Mouse (Mus musculus) Patski (cell line): ENCODE data around the gene Mib2. TPM values are rescaled to one million over a fixed set of nuclear protein-coding genes. Genes with fewer than 3 reads are reported as not detected.

Source experiments
- ATAC-seq: fragments of 100-300 bp; one replicate; pipeline ENCODE4 v1.8.0; 2021
- CTCF ChIA-PET: fragments of 350-600 bp; sonication (Branson Sonifier 250); formaldehyde crosslinking; loops from one replicate; lab custom pipeline; 2022; ENCODE audit warnings: inconsistent platforms; lab: Charles Lee
- POLR2A ChIA-PET: fragments of 350-600 bp; sonication (Branson Sonifier 250); formaldehyde crosslinking; loops from one replicate; lab custom pipeline; 2022; ENCODE audit warnings: antibody characterized with exemption, inconsistent platforms; lab: Charles Lee
- DNase-seq: peaks from one replicate; pipeline ENCODE4 v3.0.0-alpha.2; 2011; ENCODE audit warnings: low read depth, low spot score
- H3K27me3 ChIP-seq: fragments of 371-371 bp; one replicate; pipeline ENCODE4 v1.5.1; 2021
- CTCF ChIP-seq: fragments of 100-300 bp; IDR thresholded peaks from one replicate; pipeline ENCODE4 v1.5.1; 2021
- in situ Hi-C: fragments of 300-500 bp; cut with MboI; formaldehyde crosslinking; loops from 3 replicates; pipeline ENCODE4 v1.11.1; 2018; ENCODE audit warnings: low pct_unique_long_range_greater_than_20kb, mixed read lengths
- polyA plus RNA-seq: library from polyadenylated mRNA; unstranded; gene quantifications from one replicate; pipeline ENCODE4 v1.2.3, GENCODE M21; 2021

The Mib2 gene
- polyA plus RNA-seq, 1 experiment from 2014 or later: 39.5 TPM

GRCm38 (mm10) chr4:155618321-155618720, 50.7 kb downstream of the Mib2 start:
- no peak for TF ChIP-seq CTCF
- ATAC-seq (no peak), DNase-seq (no peak)
- in situ Hi-C loops: no loop called here
- CTCF ChIA-PET: no interaction called here
- POLR2A ChIA-PET: interaction anchor here (0.6 kb wide), 1 partner anchor 71 kb away, joined by 5 read pairs; no protein-coding TSS in a partner anchor
- H3K27me3 ChIP-seq: no peaks in the 10 kb centered on the region

- no peak for TF ChIP-seq CTCF
- DNase-seq (no peak), ATAC-seq (no peak)
- in situ Hi-C loops: no loop called here
- ChIA-PET POLR2A (no interaction called here), CTCF (interaction anchor here (1.3 kb wide), 1 partner anchor 23 kb away, joined by 3 read pairs; no protein-coding TSS in a partner anchor)
- H3K27me3 ChIP-seq: no peaks in the 10 kb centered on the region
These were observed 55.7 kb downstream of the Mib2 start for GRCm38 (mm10) chr4:155613264-155613663.

- H3K27me3 ChIP-seq: no peaks in the 10 kb centered on the region
- ATAC-seq (no peak), DNase-seq (no peak)
- in situ Hi-C loops: no loop called here
- ChIA-PET POLR2A (no interaction called here), CTCF (interaction anchor here (1.3 kb wide), 1 partner anchor 22 kb away, joined by 3 read pairs; no protein-coding TSS in a partner anchor)
- no peak for TF ChIP-seq CTCF
These were observed 57.1 kb downstream of the Mib2 start for GRCm38 (mm10) chr4:155611860-155612259.

- in situ Hi-C loops: no loop called here
- H3K27me3 ChIP-seq: no peaks in the 10 kb centered on the region
- ATAC-seq (no peak), DNase-seq (no peak)
- CTCF ChIA-PET: interaction anchor here (1.0 kb wide), 1 partner anchor 14 kb away, joined by 3 read pairs; no protein-coding TSS in a partner anchor
- POLR2A ChIA-PET: interaction anchor here (0.7 kb wide), 1 partner anchor 13 kb away, joined by 4 read pairs; no protein-coding TSS in a partner anchor
- TF ChIP-seq CTCF: no peak
These were observed 62.2 kb downstream of the Mib2 start for GRCm38 (mm10) chr4:155606825-155607224.

- in situ Hi-C loops: no loop called here
- TF ChIP-seq CTCF: no peak
- ChIA-PET CTCF (no interaction called here), POLR2A (no interaction called here)
- no peak for ATAC-seq
- DNase-seq: no peak
- no peaks in the 10 kb centered on the region for H3K27me3 ChIP-seq
These were observed 63.9 kb downstream of the Mib2 start for GRCm38 (mm10) chr4:155605132-155605531.

Other genes starting within 250 kb of the Mib2 start
- 0.41 TPM for gene Tmem52, start 200.1 kb downstream of the Mib2 start, polyA plus RNA-seq
- gene Gnb1, start 177.8 kb downstream of the Mib2 start, polyA plus RNA-seq: 287 TPM
- 87.0 TPM for gene Nadk, start 106.8 kb downstream of the Mib2 start, polyA plus RNA-seq
- 4.0 TPM for gene Slc35e2, start 67.8 kb downstream of the Mib2 start, polyA plus RNA-seq
- 57.8 TPM for gene Cdk11b, start 44.3 kb downstream of the Mib2 start, polyA plus RNA-seq
- gene Gm10563, start 23.8 kb downstream of the Mib2 start, polyA plus RNA-seq: not detected
- gene Mmp23, start 15.8 kb downstream of the Mib2 start, polyA plus RNA-seq: 4.1 TPM
- gene Fndc10, start 25.1 kb upstream of the Mib2 start, polyA plus RNA-seq: 7.3 TPM
- gene Ssu72, start 35.6 kb upstream of the Mib2 start, polyA plus RNA-seq: 81.8 TPM
- gene Tmem240, start 65.6 kb upstream of the Mib2 start, polyA plus RNA-seq: 1.4 TPM
- gene Atad3a, start 91.9 kb upstream of the Mib2 start, polyA plus RNA-seq: 53.3 TPM
- 0.47 TPM for gene Vwa1, start 105.5 kb upstream of the Mib2 start, polyA plus RNA-seq
- gene Tmem88b, start 116.7 kb upstream of the Mib2 start, polyA plus RNA-seq: 0.05 TPM
- not detected for gene Ankrd65, start 121.2 kb upstream of the Mib2 start, polyA plus RNA-seq
- 124 TPM for gene Mrpl20, start 133.7 kb upstream of the Mib2 start, polyA plus RNA-seq
- 55.5 TPM for gene Ccnl2, start 143.3 kb upstream of the Mib2 start, polyA plus RNA-seq
- 127 TPM for gene Aurkaip1, start 162.1 kb upstream of the Mib2 start, polyA plus RNA-seq
- 15.4 TPM for gene Mxra8, start 170.5 kb upstream of the Mib2 start, polyA plus RNA-seq
- 83.6 TPM for gene Dvl1, start 178.2 kb upstream of the Mib2 start, polyA plus RNA-seq
- gene Tas1r3, start 194.2 kb upstream of the Mib2 start, polyA plus RNA-seq: 1.2 TPM
- gene Cptp, start 200.2 kb upstream of the Mib2 start, polyA plus RNA-seq: 15.4 TPM
- gene Ints11, start 200.3 kb upstream of the Mib2 start, polyA plus RNA-seq: 37.6 TPM
- 22.4 TPM for gene Pusl1, start 222.6 kb upstream of the Mib2 start, polyA plus RNA-seq
- gene Acap3, start 222.6 kb upstream of the Mib2 start, polyA plus RNA-seq: 16.7 TPM